Mouse (Mus musculus): ENCODE results near the gene Rtn4rl1. TPM values are rescaled to one million over a fixed set of nuclear protein-coding genes. Genes with fewer than 3 reads are reported as not detected.

Gene Rtn4rl1
- polyA plus RNA-seq, 1 experiment from 2014 or later, result 2.1 TPM

- DNase-seq (ENCODE audit: low spot score), result no peak
- peak; percentile 3; the same call in 1 of the 2 replicates for ATAC-seq (ENCODE audit: low FRiP score, low TSS enrichment)
These were observed 18.6 kb downstream of the Rtn4rl1 start for GRCm38 (mm10) chr11:75212031-75212667.

GRCm38 (mm10) chr11:75212876-75213275 lies 19.3 kb downstream of the Rtn4rl1 start:
- H3K4me3 ChIP-seq (ENCODE audit: low read depth, low read length), result no peak overlapping the region
- peak; percentile 30; the same call in 1 of the 2 replicates for ATAC-seq (ENCODE audit: low FRiP score, low TSS enrichment)
- H3K27me3 ChIP-seq (ENCODE audit: control insufficient read depth, insufficient read depth, low read length), result no peaks in the 10 kb centered on the region
- DNase-seq (ENCODE audit: low spot score), result peak; percentile 64
- no peak overlapping the region for H3K4me2 ChIP-seq (replicated peaks; ENCODE audit: low read depth)
- no peaks in the 10 kb centered on the region for H3K36me3 ChIP-seq (ENCODE audit: control insufficient read depth, insufficient read depth, low read length)
- peak overlapping the region; percentile 69 for H3K27ac ChIP-seq (replicated peaks)
- H3K4me1 ChIP-seq (replicated peaks; ENCODE audit: control insufficient read depth, insufficient read depth), result peaks cover 4% of the 10 kb centered on the region
- H3K9ac ChIP-seq (ENCODE audit: low read length), result no peak overlapping the region
- TF ChIP-seq CTCF (IDR thresholded peaks at IDR 0.05; ENCODE audit: low read depth) (no peak), EP300 (optimal IDR thresholded peaks at IDR 0.05) (no peak)
- no peaks in the 10 kb centered on the region for H3K9me3 ChIP-seq (ENCODE audit: control insufficient read depth, low read length)
- WGBS, result 27% methylated on average over 3 of the region's 3 CpGs

More at GRCm38 (mm10) chr11:75212031-75212667, 18.6 kb downstream of the Rtn4rl1 start:
- Histone ChIP-seq H3K9ac (ENCODE audit: low read length) (0 out of 2 replicates have a peak overlapping the region, but pooled peaks have one; percentile 18), H3K36me3 (ENCODE audit: control insufficient read depth, insufficient read depth, low read length) (no peaks in the 10 kb centered on the region), H3K27ac (replicated peaks) (peak overlapping the region; percentile 69), H3K4me2 (replicated peaks; ENCODE audit: low read depth) (0 out of 2 replicates have a peak overlapping the region, but pooled peaks have one; percentile 12), H3K4me1 (replicated peaks; ENCODE audit: control insufficient read depth, insufficient read depth) (peaks cover 4% of the 10 kb centered on the region), H3K27me3 (ENCODE audit: control insufficient read depth, insufficient read depth, low read length) (no peaks in the 10 kb centered on the region), H3K4me3 (ENCODE audit: low read depth, low read length) (no peak overlapping the region), H3K9me3 (ENCODE audit: control insufficient read depth, low read length) (no peaks in the 10 kb centered on the region)
- TF ChIP-seq EP300 (optimal IDR thresholded peaks at IDR 0.05) (no peak), CTCF (IDR thresholded peaks at IDR 0.05; ENCODE audit: low read depth) (no peak)
- 41% methylated on average over 8 of the region's 8 CpGs for WGBS

- DNase-seq (ENCODE audit: low spot score), result peak; percentile 93
- no peaks in the 10 kb centered on the region for H3K9me3 ChIP-seq (ENCODE audit: control insufficient read depth, low read length)
- H3K4me1 ChIP-seq (replicated peaks; ENCODE audit: control insufficient read depth, insufficient read depth), result peaks cover 4% of the 10 kb centered on the region
- TF ChIP-seq CTCF (IDR thresholded peaks at IDR 0.05; ENCODE audit: low read depth) (no peak), EP300 (optimal IDR thresholded peaks at IDR 0.05) (no peak)
- ATAC-seq (ENCODE audit: low FRiP score, low TSS enrichment), result peak; percentile 87
- H3K27ac ChIP-seq (replicated peaks), result peak overlapping the region; percentile 90
- no peaks in the 10 kb centered on the region for H3K36me3 ChIP-seq (ENCODE audit: control insufficient read depth, insufficient read depth, low read length)
- 13% methylated on average over 35 of the region's 35 CpGs for WGBS
- no peaks in the 10 kb centered on the region for H3K27me3 ChIP-seq (ENCODE audit: control insufficient read depth, insufficient read depth, low read length)
- H3K4me2 ChIP-seq (replicated peaks; ENCODE audit: low read depth), result peak overlapping the region; percentile 58
- H3K4me3 ChIP-seq (ENCODE audit: low read depth, low read length), result peak overlapping the region; percentile 32
- peak overlapping the region; percentile 54 for H3K9ac ChIP-seq (ENCODE audit: low read length)
These were observed 19.9 kb downstream of the Rtn4rl1 start for GRCm38 (mm10) chr11:75213372-75214080.

- peak overlapping the region; percentile 58 for H3K4me2 ChIP-seq (replicated peaks; ENCODE audit: low read depth)
- peak overlapping the region; percentile 54 for H3K9ac ChIP-seq (ENCODE audit: low read length)
- WGBS, result 33% methylated on average over 12 of the region's 13 CpGs
- no peaks in the 10 kb centered on the region for H3K36me3 ChIP-seq (ENCODE audit: control insufficient read depth, insufficient read depth, low read length)
- DNase-seq (ENCODE audit: low spot score) (peak; percentile 46), ATAC-seq (ENCODE audit: low FRiP score, low TSS enrichment) (peak; percentile 63; the same call in 1 of the 2 replicates)
- H3K9me3 ChIP-seq (ENCODE audit: control insufficient read depth, low read length), result no peaks in the 10 kb centered on the region
- H3K4me1 ChIP-seq (replicated peaks; ENCODE audit: control insufficient read depth, insufficient read depth), result peaks cover 4% of the 10 kb centered on the region
- H3K27me3 ChIP-seq (ENCODE audit: control insufficient read depth, insufficient read depth, low read length), result no peaks in the 10 kb centered on the region
- peak overlapping the region; percentile 32 for H3K4me3 ChIP-seq (ENCODE audit: low read depth, low read length)
- TF ChIP-seq CTCF (IDR thresholded peaks at IDR 0.05; ENCODE audit: low read depth), result no peak
- no peak for TF ChIP-seq EP300 (optimal IDR thresholded peaks at IDR 0.05)
- H3K27ac ChIP-seq (replicated peaks), result peak overlapping the region; percentile 90
These were observed 20.7 kb downstream of the Rtn4rl1 start for GRCm38 (mm10) chr11:75214081-75214950.

- H3K4me2 ChIP-seq (replicated peaks; ENCODE audit: low read depth), result no peak overlapping the region
These were observed 26.5 kb downstream of the Rtn4rl1 start for GRCm38 (mm10) chr11:75220115-75220514.

More at GRCm38 (mm10) chr11:75220115-75220514, 26.5 kb downstream of the Rtn4rl1 start:
- Histone ChIP-seq H3K9me3 (ENCODE audit: control insufficient read depth, low read length) (no peaks in the 10 kb centered on the region), H3K27me3 (ENCODE audit: control insufficient read depth, insufficient read depth, low read length) (no peaks in the 10 kb centered on the region), H3K9ac (ENCODE audit: low read length) (no peak overlapping the region), H3K4me3 (ENCODE audit: low read depth, low read length) (no peak overlapping the region), H3K4me1 (replicated peaks; ENCODE audit: control insufficient read depth, insufficient read depth) (no peaks in the 10 kb centered on the region; the same call in 1 of the 2 replicates), H3K36me3 (ENCODE audit: control insufficient read depth, insufficient read depth, low read length) (no peaks in the 10 kb centered on the region), H3K27ac (replicated peaks) (no peak overlapping the region)
- WGBS, result 17% methylated on average over 9 of the region's 9 CpGs
- TF ChIP-seq CTCF (IDR thresholded peaks at IDR 0.05; ENCODE audit: low read depth), result no peak
- TF ChIP-seq EP300 (optimal IDR thresholded peaks at IDR 0.05), result no peak
- DNase-seq (ENCODE audit: low spot score), result peak; percentile 65
- ATAC-seq (ENCODE audit: low FRiP score, low TSS enrichment), result no peak

All from stomach, postnatal 0 days (tissue).